Mouse (Mus musculus) MEL (cell line): ENCODE measurements at regions not wholly inside any gene's neighbourhood (a gene's known extent, or its start where the extent isn't known, plus 50 kb on each side); places are given as distances from the start of the nearest gene placed in this dataset.

ENCODE experiments used
- CTCF ChIP-seq, 3 experiments: IDR thresholded peaks in 2 of 3; conservative IDR thresholded peaks in 1 of 3; 2 replicates each; pipeline ENCODE4 v1.5.1; 2011 to 2012; ENCODE audit warnings: low read length in 3 of 3, low read depth in 2 of 3, mild to moderate bottlenecking in 2 of 3, improper control_type of control experiment in 1 of 3, inconsistent platforms in 1 of 3, mixed read lengths in 1 of 3, moderate library complexity in 1 of 3; ENCODE audit not compliant: control insufficient read depth in 1 of 3, insufficient read depth in 1 of 3, poor library complexity in 1 of 3, severe bottlenecking in 1 of 3
- GATA1 ChIP-seq: IDR thresholded peaks from 2 replicates; pipeline ENCODE4 v1.6.1; 2011; ENCODE audit warnings: low read depth, low read length, improper control_type of control experiment
- MXI1 ChIP-seq: IDR thresholded peaks from 2 replicates; pipeline ENCODE4 v1.6.1; 2011; ENCODE audit warnings: mild to moderate bottlenecking, low read depth, low read length, improper control_type of control experiment

- TF ChIP-seq GATA1 (no peak), MXI1 (no peak), CTCF (IDR thresholded peaks at IDR 0.05 in 2 of 3, conservative IDR thresholded peaks at IDR 0.05 in 1 of 3; ENCODE audit: control insufficient read depth in 1 of 3, insufficient read depth in 1 of 3, low read depth in 2 of 3, low read length in 3 of 3, poor library complexity in 1 of 3, severe bottlenecking in 1 of 3) (no peak)
Observed at GRCm38 (mm10) chr2:166391176-166391575, 235.7 kb upstream of the Sulf2 start.
